Mouse (Mus musculus) E14TG2a.4 (cell line): ENCODE results near the gene Scamp1.

Source experiments
- H3K27me3 ChIP-seq: 2 replicates; pipeline ENCODE4 v1.6.1; 2014; ENCODE audit warnings: low read length, control low read depth; ENCODE audit not compliant: insufficient read depth
- H3K36me3 ChIP-seq: 2 replicates; pipeline ENCODE4 v1.6.1; 2014; ENCODE audit warnings: low read length, control low read depth; ENCODE audit not compliant: insufficient read depth
- H3K4me1 ChIP-seq: replicated peaks from 2 replicates; pipeline ENCODE4 v1.6.1; 2014; ENCODE audit warnings: low read depth, low read length, control low read depth
- H3K4me3 ChIP-seq: replicated peaks from 2 replicates; pipeline ENCODE4 v1.5.1; 2014; ENCODE audit warnings: mild to moderate bottlenecking, low read length
- H3K9me3 ChIP-seq: 2 replicates; pipeline ENCODE4 v1.6.1; 2014; ENCODE audit warnings: low read length, control low read depth
- CTCF ChIP-seq: conservative IDR thresholded peaks from 2 replicates; pipeline ENCODE4 v1.5.1; 2014; ENCODE audit warnings: low read length
- NANOG ChIP-seq: IDR thresholded peaks from 2 replicates; pipeline ENCODE4 v1.6.1; 2014; ENCODE audit warnings: borderline replicate concordance, low read length, mixed read lengths
- POU5F1 ChIP-seq: IDR thresholded peaks from 2 replicates; pipeline ENCODE4 v1.6.1; 2014; ENCODE audit warnings: low read length, borderline replicate concordance

Scamp1 gene

DNA sequence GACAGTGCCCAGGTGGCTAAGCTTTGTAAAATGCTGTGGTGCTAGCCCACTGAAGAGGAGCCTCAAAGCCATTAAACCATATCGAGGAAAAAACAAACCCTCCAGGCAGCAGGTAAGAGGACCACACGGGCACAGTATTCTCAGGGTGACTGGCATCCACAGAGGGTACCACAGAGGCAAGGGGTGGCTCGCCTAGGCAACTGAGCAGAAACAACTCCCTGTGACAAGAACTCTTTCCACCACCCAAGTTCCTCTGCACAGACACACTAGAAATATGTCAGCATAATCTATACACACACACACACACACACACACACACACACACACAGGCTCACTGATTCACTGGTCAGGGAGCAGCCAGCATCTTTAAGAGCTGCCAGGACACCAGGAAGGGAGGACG is 46.2 kb downstream of the Scamp1 start:
- H3K36me3 ChIP-seq: no peaks in the 10 kb centered on the region

DNA sequence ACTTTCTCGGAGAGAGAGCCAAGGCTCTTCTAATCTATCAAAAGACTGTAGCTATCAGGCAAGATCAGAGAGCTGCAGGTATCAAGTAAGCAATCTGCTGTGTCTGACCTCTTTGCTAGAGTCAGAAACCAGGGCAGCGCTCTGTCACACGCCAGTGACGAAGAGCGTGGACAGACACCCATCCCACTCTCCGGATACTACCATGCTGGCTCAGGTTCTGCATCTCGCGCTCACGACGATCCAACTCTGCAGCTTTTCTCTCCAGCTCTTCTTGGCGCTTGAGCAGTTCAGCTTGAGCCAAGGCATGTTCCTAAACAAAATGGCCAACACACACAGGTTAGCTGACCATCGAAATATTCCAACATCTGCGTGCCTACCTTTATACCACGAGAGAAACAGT is 53.8 kb downstream of the Scamp1 start:
- H3K4me3 ChIP-seq: no peak overlapping the region
- TF ChIP-seq NANOG (no peak), POU5F1 (no peak), CTCF (no peak)
- H3K4me1 ChIP-seq: peaks cover 8% of the 10 kb centered on the region
- no peaks in the 10 kb centered on the region for H3K36me3 ChIP-seq
- H3K9me3 ChIP-seq: no peaks in the 10 kb centered on the region
- no peaks in the 10 kb centered on the region for H3K27me3 ChIP-seq

More for the DNA sequence above, 46.2 kb downstream of the Scamp1 start:
- no peak overlapping the region for H3K4me3 ChIP-seq
- TF ChIP-seq NANOG: no peak
- no peak for TF ChIP-seq CTCF
- TF ChIP-seq POU5F1: no peak
- H3K9me3 ChIP-seq: no peaks in the 10 kb centered on the region
- H3K27me3 ChIP-seq: no peaks in the 10 kb centered on the region
- peaks cover 68% of the 10 kb centered on the region for H3K4me1 ChIP-seq

- Histone ChIP-seq H3K4me3 (peak overlapping the region; percentile 69), H3K9me3 (no peaks in the 10 kb centered on the region), H3K27me3 (no peaks in the 10 kb centered on the region), H3K36me3 (no peaks in the 10 kb centered on the region), H3K4me1 (peaks cover 17% of the 10 kb centered on the region)
- no peak for TF ChIP-seq NANOG
- no peak for TF ChIP-seq CTCF
Measured at GRCm38 (mm10) chr13:94224717-94225705, 60.6 kb downstream of the Scamp1 start.

DNA sequence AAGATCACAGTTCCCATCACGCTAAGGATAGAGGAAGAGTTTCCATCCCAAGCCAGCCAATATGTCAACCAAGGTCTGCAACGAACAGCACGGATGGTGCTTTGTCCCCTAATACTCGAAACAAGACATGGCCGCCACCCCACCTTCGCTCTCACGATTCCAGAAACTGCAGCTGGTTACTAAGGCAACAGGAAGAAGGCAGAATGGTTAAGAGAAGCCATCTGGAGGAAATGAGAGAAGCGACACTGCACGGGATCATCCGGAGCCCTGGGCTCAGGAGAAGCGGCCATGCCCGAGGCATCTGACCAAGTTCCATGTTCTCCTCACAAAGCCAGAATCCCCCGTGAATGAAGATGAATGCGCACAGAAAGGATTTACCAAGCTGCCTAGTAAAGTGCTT is 62.0 kb downstream of the Scamp1 start:
- H3K4me1 ChIP-seq: peaks cover 17% of the 10 kb centered on the region
- no peak for TF ChIP-seq NANOG
- no peak for TF ChIP-seq CTCF
- no peak for TF ChIP-seq POU5F1

DNA sequence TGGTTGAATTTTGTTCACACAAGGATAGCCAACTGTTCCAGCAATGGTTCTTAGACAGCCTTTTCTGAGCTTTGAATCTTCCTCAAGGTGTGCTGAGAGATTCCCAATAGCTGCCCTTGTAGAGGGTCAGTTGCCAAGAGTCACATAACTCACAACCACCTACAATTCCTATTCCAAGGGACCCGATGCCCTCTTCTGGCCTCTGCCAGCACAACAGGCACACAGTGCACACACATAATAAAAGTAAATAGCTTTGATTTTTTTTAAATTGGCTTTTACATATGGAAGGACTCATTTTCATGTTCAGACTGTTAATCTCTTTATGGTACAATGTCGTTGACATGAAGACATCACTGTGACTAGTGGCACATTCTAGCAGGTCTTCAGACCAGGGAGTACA is 72.9 kb downstream of the Scamp1 start:
- H3K4me1 ChIP-seq: 0 out of 2 replicates have a peak, but pooled peaks cover 4% of the 10 kb centered on the region
- no peak overlapping the region for H3K4me3 ChIP-seq
- no peaks in the 10 kb centered on the region for H3K27me3 ChIP-seq
- peaks cover 9% of the 10 kb centered on the region for H3K9me3 ChIP-seq
- TF ChIP-seq POU5F1: no peak
- no peak for TF ChIP-seq NANOG
- no peak for TF ChIP-seq CTCF
- H3K36me3 ChIP-seq: no peaks in the 10 kb centered on the region

More for the DNA sequence above, 62.0 kb downstream of the Scamp1 start:
- no peaks in the 10 kb centered on the region for H3K27me3 ChIP-seq
- H3K4me3 ChIP-seq: no peak overlapping the region
- no peaks in the 10 kb centered on the region for H3K9me3 ChIP-seq
- no peaks in the 10 kb centered on the region for H3K36me3 ChIP-seq

- TF ChIP-seq POU5F1 (no peak), CTCF (no peak), NANOG (no peak)
- Histone ChIP-seq H3K27me3 (no peaks in the 10 kb centered on the region), H3K4me3 (no peak overlapping the region), H3K9me3 (peaks cover 9% of the 10 kb centered on the region), H3K36me3 (no peaks in the 10 kb centered on the region), H3K4me1 (0 out of 2 replicates have a peak, but pooled peaks cover 4% of the 10 kb centered on the region)
Measured at GRCm38 (mm10) chr13:94212179-94212578, 73.5 kb downstream of the Scamp1 start.

- TF ChIP-seq CTCF (no peak), NANOG (no peak), POU5F1 (no peak)
- Histone ChIP-seq H3K27me3 (no peaks in the 10 kb centered on the region), H3K4me1 (0 out of 2 replicates have a peak, but pooled peaks cover 4% of the 10 kb centered on the region), H3K4me3 (no peak overlapping the region), H3K9me3 (peaks cover 9% of the 10 kb centered on the region), H3K36me3 (no peaks in the 10 kb centered on the region; the same call in 1 of the 2 replicates)
Measured at GRCm38 (mm10) chr13:94211236-94212119, 74.2 kb downstream of the Scamp1 start.

DNA sequence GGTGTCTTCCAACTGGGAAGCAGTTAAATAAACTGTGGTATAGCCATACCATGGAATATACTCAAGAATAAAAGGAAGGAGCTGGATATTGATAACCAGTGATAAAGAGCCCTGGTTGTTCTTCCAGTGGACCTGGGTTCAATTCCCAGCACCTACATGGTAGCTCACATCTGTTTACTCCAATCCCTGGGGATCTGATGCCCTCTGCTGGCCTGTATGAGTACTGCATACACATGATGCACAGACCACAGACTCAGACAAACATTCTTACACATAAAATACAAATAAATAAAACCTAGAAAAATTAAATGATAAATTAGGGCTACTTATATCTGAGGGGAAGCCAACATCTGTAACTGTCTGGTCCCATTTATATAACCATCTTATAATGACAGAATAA is 76.8 kb downstream of the Scamp1 start:
- peaks cover 4% of the 10 kb centered on the region for H3K9me3 ChIP-seq
- H3K4me1 ChIP-seq: peaks cover 4% of the 10 kb centered on the region; the same call in 1 of the 2 replicates
- H3K4me3 ChIP-seq: no peak overlapping the region
- no peaks in the 10 kb centered on the region for H3K27me3 ChIP-seq
- no peaks in the 10 kb centered on the region; the same call in 1 of the 2 replicates for H3K36me3 ChIP-seq
- TF ChIP-seq CTCF (peak; percentile 73), NANOG (no peak), POU5F1 (no peak)
